Mouse (Mus musculus) liver, embryonic 16.5 days (tissue): ENCODE results near the gene Cep162. TPM values are rescaled to one million over a fixed set of nuclear protein-coding genes. Genes with fewer than 3 reads are reported as not detected.

Experiments
- ATAC-seq: fragments of 200-750 bp; cut with Nextera tagmentation; 2 replicates; pipeline ENCODE4 v1.8.0; 2017; ENCODE audit warnings: low read depth, mild to moderate bottlenecking, moderate number of reproducible peaks, moderate library complexity
- H3K27ac ChIP-seq: fragments of 300-500 bp; sonication (generic); 2 replicates; pipeline ENCODE4 v1.5.1; 2014; ENCODE audit warnings: mild to moderate bottlenecking, low read length
- H3K27me3 ChIP-seq: fragments of 300-500 bp; sonication (generic); 2 replicates; pipeline ENCODE4 v1.6.1; 2014; ENCODE audit warnings: low read depth, low read length, mixed read lengths; ENCODE audit not compliant: control insufficient read depth, insufficient read depth
- H3K36me3 ChIP-seq: fragments of 300-500 bp; sonication (generic); 2 replicates; pipeline ENCODE4 v1.6.1; 2014; ENCODE audit warnings: mild to moderate bottlenecking; ENCODE audit not compliant: control insufficient read depth, insufficient read depth
- H3K4me1 ChIP-seq: fragments of 300-500 bp; sonication (generic); 2 replicates; pipeline ENCODE4 v1.6.1; 2014; ENCODE audit warnings: low read depth, low read length, mixed read lengths; ENCODE audit not compliant: control insufficient read depth
- H3K4me2 ChIP-seq: fragments of 300-500 bp; sonication (generic); 2 replicates; pipeline ENCODE4 v1.6.1; 2014; ENCODE audit warnings: low read depth, low read length, mixed read lengths
- H3K4me3 ChIP-seq: fragments of 300-500 bp; sonication (generic); 2 replicates; pipeline ENCODE4 v1.5.1; 2014; ENCODE audit warnings: low read depth, mild to moderate bottlenecking, low read length
- H3K9ac ChIP-seq: fragments of 300-500 bp; sonication (generic); 2 replicates; pipeline ENCODE4 v1.6.1; 2014; ENCODE audit warnings: low read depth, low read length
- H3K9me3 ChIP-seq: fragments of 300-500 bp; sonication (generic); replicated peaks from 2 replicates; pipeline ENCODE4 v1.6.1; 2016; ENCODE audit warnings: low read length; ENCODE audit not compliant: control insufficient read depth
- WGBS: fragments of 180-500 bp; shearing (Covaris S2); extraction: QIAGEN DNeasy Blood & Tissue Kit; methylation state at CpG from one replicate; pipeline ENCODE4 v1.1.7; 2014; ENCODE audit not compliant: insufficient replicate concordance; 5-methylcytosine and 5-hydroxymethylcytosine counted together
- polyA plus RNA-seq: library from polyadenylated mRNA; unstranded; fragments of >200 nt; fragmentation: Nextera tagmentation; extraction: Ambion mirVana; gene quantifications from 2 replicates; pipeline ENCODE4 v1.2.1, GENCODE M21; 2015

The Cep162 gene
- polyA plus RNA-seq, 1 experiment from 2014 or later = 1.7 TPM

- ATAC-seq = no peak
- 85% methylated on average over 6 of the region's 6 CpGs for WGBS
- H3K4me3 ChIP-seq = no peak overlapping the region
Observed at GRCm38 (mm10) chr9:87202431-87202830, 52.9 kb downstream of the Cep162 start.

GRCm38 (mm10) chr9:87200919-87201318 is 54.4 kb downstream of the Cep162 start:
- WGBS = 80% methylated on average over 4 of the region's 4 CpGs
- no peak overlapping the region for H3K4me2 ChIP-seq
- H3K4me3 ChIP-seq = no peak overlapping the region
- no peaks in the 10 kb centered on the region for H3K27me3 ChIP-seq
- no peak overlapping the region for H3K27ac ChIP-seq
- no peak for ATAC-seq
- H3K9ac ChIP-seq = no peak overlapping the region
- H3K4me1 ChIP-seq = no peaks in the 10 kb centered on the region
- no peaks in the 10 kb centered on the region for H3K9me3 ChIP-seq
- peaks cover 4% of the 10 kb centered on the region; the same call in 1 of the 2 replicates for H3K36me3 ChIP-seq

More at GRCm38 (mm10) chr9:87202431-87202830, 52.9 kb downstream of the Cep162 start:
- Histone ChIP-seq H3K27ac (no peak overlapping the region), H3K36me3 (peaks cover 4% of the 10 kb centered on the region; the same call in 1 of the 2 replicates), H3K27me3 (no peaks in the 10 kb centered on the region), H3K9ac (no peak overlapping the region), H3K9me3 (no peaks in the 10 kb centered on the region), H3K4me2 (no peak overlapping the region), H3K4me1 (no peaks in the 10 kb centered on the region)

GRCm38 (mm10) chr9:87200426-87200825 is 54.9 kb downstream of the Cep162 start:
- Histone ChIP-seq H3K4me2 (no peak overlapping the region), H3K9ac (no peak overlapping the region), H3K4me1 (no peaks in the 10 kb centered on the region), H3K9me3 (no peaks in the 10 kb centered on the region), H3K27me3 (no peaks in the 10 kb centered on the region), H3K27ac (no peak overlapping the region), H3K36me3 (peaks cover 4% of the 10 kb centered on the region; the same call in 1 of the 2 replicates), H3K4me3 (no peak overlapping the region)
- ATAC-seq = no peak
- 76% methylated on average over 5 of the region's 5 CpGs for WGBS

- ATAC-seq = no peak
- peaks cover 3% of the 10 kb centered on the region for H3K36me3 ChIP-seq
- WGBS = 76% methylated on average over 6 of the region's 6 CpGs
- H3K4me1 ChIP-seq = no peaks in the 10 kb centered on the region
- H3K27me3 ChIP-seq = no peaks in the 10 kb centered on the region
- H3K4me3 ChIP-seq = no peak overlapping the region
- H3K9ac ChIP-seq = no peak overlapping the region
- H3K27ac ChIP-seq = no peak overlapping the region
- no peak overlapping the region for H3K4me2 ChIP-seq
- no peaks in the 10 kb centered on the region for H3K9me3 ChIP-seq
Observed at GRCm38 (mm10) chr9:87198036-87198435, 57.3 kb downstream of the Cep162 start.

GRCm38 (mm10) chr9:87197277-87197676 is 58.1 kb downstream of the Cep162 start:
- Histone ChIP-seq H3K4me3 (no peak overlapping the region), H3K4me2 (no peak overlapping the region), H3K27ac (no peak overlapping the region), H3K36me3 (peaks cover 8% of the 10 kb centered on the region), H3K27me3 (no peaks in the 10 kb centered on the region), H3K9me3 (no peaks in the 10 kb centered on the region), H3K9ac (no peak overlapping the region), H3K4me1 (no peaks in the 10 kb centered on the region)
- WGBS = 72% methylated on average over 3 of the region's 3 CpGs
- no peak for ATAC-seq

GRCm38 (mm10) chr9:87193721-87194120 is 61.6 kb downstream of the Cep162 start:
- H3K9ac ChIP-seq = no peak overlapping the region
- WGBS = 67% methylated on average over 1 of the region's 1 CpGs
- no peak overlapping the region for H3K27ac ChIP-seq
- no peaks in the 10 kb centered on the region for H3K4me1 ChIP-seq
- no peak overlapping the region for H3K4me3 ChIP-seq
- H3K9me3 ChIP-seq = no peaks in the 10 kb centered on the region
- H3K4me2 ChIP-seq = no peak overlapping the region
- H3K36me3 ChIP-seq = peaks cover 10% of the 10 kb centered on the region
- ATAC-seq = no peak
- H3K27me3 ChIP-seq = no peaks in the 10 kb centered on the region

- H3K27ac ChIP-seq = no peak overlapping the region
- H3K4me2 ChIP-seq = no peak overlapping the region
- no peak overlapping the region for H3K4me3 ChIP-seq
- no peaks in the 10 kb centered on the region for H3K9me3 ChIP-seq
- peaks cover 3% of the 10 kb centered on the region for H3K36me3 ChIP-seq
- H3K9ac ChIP-seq = no peak overlapping the region
- ATAC-seq = no peak
- 61% methylated on average over 4 of the region's 4 CpGs for WGBS
- H3K4me1 ChIP-seq = no peaks in the 10 kb centered on the region
- no peaks in the 10 kb centered on the region for H3K27me3 ChIP-seq
Observed at GRCm38 (mm10) chr9:87187336-87187735, 68.0 kb downstream of the Cep162 start.

GRCm38 (mm10) chr9:87182231-87182630 is 73.1 kb downstream of the Cep162 start:
- Histone ChIP-seq H3K9me3 (no peaks in the 10 kb centered on the region), H3K4me1 (no peaks in the 10 kb centered on the region), H3K27me3 (no peaks in the 10 kb centered on the region), H3K4me3 (no peak overlapping the region), H3K9ac (no peak overlapping the region), H3K27ac (no peak overlapping the region), H3K4me2 (no peak overlapping the region), H3K36me3 (no peaks in the 10 kb centered on the region)
- 74% methylated on average over 10 of the region's 10 CpGs for WGBS
- no peak for ATAC-seq

GRCm38 (mm10) chr9:87178534-87178933 is 76.8 kb downstream of the Cep162 start:
- WGBS = 47% methylated on average over 7 of the region's 7 CpGs

More at GRCm38 (mm10) chr9:87178534-87178933, 76.8 kb downstream of the Cep162 start:
- H3K4me2 ChIP-seq = no peak overlapping the region
- no peak overlapping the region for H3K4me3 ChIP-seq
- H3K27me3 ChIP-seq = no peaks in the 10 kb centered on the region
- no peaks in the 10 kb centered on the region for H3K4me1 ChIP-seq
- no peak overlapping the region for H3K9ac ChIP-seq
- no peaks in the 10 kb centered on the region for H3K36me3 ChIP-seq
- H3K27ac ChIP-seq = no peak overlapping the region
- no peaks in the 10 kb centered on the region for H3K9me3 ChIP-seq
- ATAC-seq = no peak
